Mouse (Mus musculus) common myeloid progenitor, adult 5-6 weeks (primary cell): ENCODE measurements around the gene Gcc1. TPM values are rescaled to one million over a fixed set of nuclear protein-coding genes. Genes with fewer than 3 reads are reported as not detected.
A peak's percentile ranks its signal among the peaks of the same experiment; 100 is the strongest.

Experiments
- ATAC-seq: replicated peaks from 2 replicates; pipeline ENCODE4 v1.8.0; 2016; ENCODE audit warnings: low read depth, mild to moderate bottlenecking, moderate TSS enrichment, inconsistent platforms; ENCODE audit not compliant: poor library complexity, severe bottlenecking
- total RNA-seq: library from RNA; stranded (forward); fragments of 200-1000, 187-1606 nt; gene quantifications from 2 replicates; pipeline ENCODE4 v1.2.3, GENCODE M21; 2017

Gene Gcc1
- total RNA-seq: 12.3 and 18.8 TPM in 2 replicates

GRCm38 (mm10) chr6:28428290-28428689 lies at the start of gene Gcc1:
Gene Gcc1 (minus strand): TSS chr6:28428390.
- no peak for ATAC-seq

- no peak for ATAC-seq
Observed at GRCm38 (mm10) chr6:28474839-28475238, 46.6 kb upstream of the Gcc1 start, which contains the start of gene Snd1. Gene Snd1 (plus strand): TSS chr6:28475139.

GRCm38 (mm10) chr6:28474211-28474610 lies 46.0 kb upstream of the Gcc1 start:
- no peak for ATAC-seq

- no peak for ATAC-seq
Observed at GRCm38 (mm10) chr6:28471284-28472035, 43.3 kb upstream of the Gcc1 start.

- no peak for ATAC-seq
Observed at GRCm38 (mm10) chr6:28470621-28471020, 42.4 kb upstream of the Gcc1 start.

- ATAC-seq: no peak
Observed at GRCm38 (mm10) chr6:28470017-28470602, 41.9 kb upstream of the Gcc1 start.

- no peak for ATAC-seq
Observed at GRCm38 (mm10) chr6:28464630-28465029, 36.4 kb upstream of the Gcc1 start.

- peak; percentile 91 for ATAC-seq
Observed at GRCm38 (mm10) chr6:28460534-28460933, 32.3 kb upstream of the Gcc1 start.

GRCm38 (mm10) chr6:28459221-28459668 lies 31.1 kb upstream of the Gcc1 start:
- no peak for ATAC-seq

GRCm38 (mm10) chr6:28450977-28451376 lies 22.8 kb upstream of the Gcc1 start:
- ATAC-seq: no peak

- no peak for ATAC-seq
Observed at GRCm38 (mm10) chr6:28450481-28450880, 22.3 kb upstream of the Gcc1 start.

GRCm38 (mm10) chr6:28449253-28449652 lies 21.1 kb upstream of the Gcc1 start, which contains the start of gene Pax4:
Gene Pax4 (minus strand): TSS chr6:28449353.
- ATAC-seq: no peak

- no peak for ATAC-seq
Observed at GRCm38 (mm10) chr6:28447937-28448336, 19.7 kb upstream of the Gcc1 start.

- ATAC-seq: no peak
Observed at GRCm38 (mm10) chr6:28431538-28431855, 3.3 kb upstream of the Gcc1 start.

GRCm38 (mm10) chr6:28430795-28431537 lies 2.8 kb upstream of the Gcc1 start:
- peak; percentile 30; the same call in 1 of the 2 replicates for ATAC-seq

- ATAC-seq: no peak
Observed at GRCm38 (mm10) chr6:28429870-28430269, 1.7 kb upstream of the Gcc1 start.

- ATAC-seq: no peak
Observed at GRCm38 (mm10) chr6:28427096-28427839, 922 bp downstream of the Gcc1 start, which contains the start of gene Fscn3. Gene Fscn3 (plus strand): TSS chr6:28427789.

- ATAC-seq: no peak
Observed at GRCm38 (mm10) chr6:28425019-28425418, 3.2 kb downstream of the Gcc1 start.

- ATAC-seq: no peak
Observed at GRCm38 (mm10) chr6:28423767-28424695, 4.2 kb downstream of the Gcc1 start.
